Mouse (Mus musculus): ENCODE measurements around the gene Tmx2. TPM values are rescaled to one million over a fixed set of nuclear protein-coding genes. Genes with fewer than 3 reads are reported as not detected.

Tmx2 gene
- polyA plus RNA-seq, 1 experiment from 2014 or later = 163 TPM

DNA sequence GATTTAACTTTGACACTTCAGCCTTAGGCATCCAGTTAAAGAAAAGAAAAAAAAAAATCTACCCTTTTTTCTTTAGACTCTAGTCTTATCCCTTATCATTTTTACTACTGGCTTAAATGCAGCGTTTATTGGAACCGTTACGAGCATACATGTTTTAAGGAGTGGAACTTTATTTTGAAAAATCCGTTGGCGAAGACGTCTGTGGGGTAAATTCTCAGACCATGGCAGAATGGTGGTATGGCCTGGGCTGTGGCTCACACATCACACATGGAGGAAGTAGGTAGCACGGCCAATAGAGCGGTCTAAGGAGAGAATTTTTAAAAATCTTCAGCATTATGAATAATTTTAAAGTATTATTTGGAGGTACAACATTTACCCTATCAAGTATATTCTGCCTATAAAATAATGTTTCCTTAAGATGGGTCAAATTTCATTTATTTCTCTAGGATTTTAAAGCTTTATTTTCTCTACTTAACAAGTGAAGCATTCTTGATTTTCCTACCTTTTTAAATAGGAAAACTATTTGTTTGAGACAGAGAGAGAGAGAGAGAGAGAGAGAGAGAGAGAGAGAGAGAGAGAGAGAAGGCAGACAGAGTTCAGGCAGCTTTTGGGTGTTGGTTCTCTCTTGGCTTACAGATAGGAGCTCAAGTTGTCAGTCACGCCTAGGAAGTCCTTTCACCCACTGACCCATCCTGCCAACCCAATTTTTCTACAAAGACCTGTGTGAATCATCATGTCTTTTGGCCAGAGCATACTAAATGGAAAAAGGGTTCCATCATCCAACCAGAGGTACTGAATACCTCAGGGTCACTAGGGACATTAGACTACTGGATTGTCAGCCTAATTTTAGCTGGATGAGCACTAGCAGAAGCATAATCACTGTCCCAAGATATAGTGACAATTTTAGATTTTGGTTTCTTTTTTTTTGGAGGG lies 37.7 kb upstream of the Tmx2 start:
- Histone ChIP-seq H3K27me3 (replicated peaks; ENCODE audit: control insufficient read depth, insufficient read depth, low read length) (no peaks in the 10 kb centered on the region), H3K4me1 (ENCODE audit: control insufficient read depth, insufficient read depth, low read length) (peaks cover 5% of the 10 kb centered on the region; the same call in 1 of the 2 replicates), H3K9ac (ENCODE audit: low read depth, low read length) (peak overlapping the region; percentile 80), H3K36me3 (ENCODE audit: control insufficient read depth, insufficient read depth, low read length) (no peaks in the 10 kb centered on the region), H3K27ac (ENCODE audit: low read length) (peak overlapping the region; percentile 91), H3K4me3 (ENCODE audit: low read length) (peak overlapping the region; percentile 80), H3K9me3 (ENCODE audit: control insufficient read depth, low read length) (no peaks in the 10 kb centered on the region), H3K4me2 (ENCODE audit: low read depth, low read length) (peak overlapping the region; percentile 83)
- no peak for ATAC-seq
- WGBS = 29% methylated on average over 9 of the region's 9 CpGs

DNA sequence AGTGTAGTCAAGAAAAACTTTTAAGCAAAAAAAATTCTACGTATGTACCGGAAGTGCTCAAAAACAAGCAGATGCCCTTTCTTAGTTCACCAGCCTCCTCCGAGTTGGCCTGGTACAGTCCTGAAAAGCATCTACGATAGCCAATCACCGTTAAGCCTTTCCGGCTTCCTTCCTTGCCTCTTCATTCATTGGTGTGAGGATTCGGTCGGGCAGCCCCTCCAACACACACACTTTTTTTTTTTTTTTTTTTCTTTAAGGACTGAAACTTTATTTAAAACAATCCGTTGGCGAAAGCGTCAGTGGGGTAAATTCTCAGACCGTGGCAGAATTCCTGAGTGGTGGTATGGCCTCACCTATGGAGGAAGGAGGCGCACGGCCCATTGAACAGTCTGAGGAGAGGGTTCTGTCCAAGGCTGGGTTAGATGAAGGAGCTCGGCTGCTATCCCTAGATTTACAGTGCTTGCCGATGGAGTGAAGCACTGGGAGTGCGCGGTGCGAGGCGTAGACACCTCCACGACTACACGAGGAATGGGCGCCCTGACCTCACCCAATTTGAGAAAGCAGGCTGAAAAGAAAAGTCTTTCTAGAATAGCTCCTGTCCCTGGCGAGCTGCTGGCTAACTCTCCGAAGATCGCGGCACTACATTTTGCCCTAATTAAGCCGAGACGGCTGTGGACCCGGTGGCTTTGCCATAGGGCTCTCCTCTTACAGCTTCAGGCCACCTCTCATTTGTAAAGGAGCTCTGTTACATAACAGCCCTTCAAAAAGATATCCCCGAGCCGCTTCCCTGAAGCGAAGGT lies 36.8 kb upstream of the Tmx2 start:
- no peaks in the 10 kb centered on the region for H3K27me3 ChIP-seq (replicated peaks; ENCODE audit: control insufficient read depth, insufficient read depth, low read length)
- WGBS = under 1% methylated on average over 33 of the region's 33 CpGs
- no peaks in the 10 kb centered on the region for H3K9me3 ChIP-seq (ENCODE audit: control insufficient read depth, low read length)
- H3K9ac ChIP-seq (ENCODE audit: low read depth, low read length) = peak overlapping the region; percentile 95
- peaks cover 5% of the 10 kb centered on the region; the same call in 1 of the 2 replicates for H3K4me1 ChIP-seq (ENCODE audit: control insufficient read depth, insufficient read depth, low read length)
- peak overlapping the region; percentile 80 for H3K4me3 ChIP-seq (ENCODE audit: low read length)
- H3K27ac ChIP-seq (ENCODE audit: low read length) = peak overlapping the region; percentile 98
- peak overlapping the region; percentile 83 for H3K4me2 ChIP-seq (ENCODE audit: low read depth, low read length)
- H3K36me3 ChIP-seq (ENCODE audit: control insufficient read depth, insufficient read depth, low read length) = no peaks in the 10 kb centered on the region
- ATAC-seq = peak; percentile 95

DNA sequence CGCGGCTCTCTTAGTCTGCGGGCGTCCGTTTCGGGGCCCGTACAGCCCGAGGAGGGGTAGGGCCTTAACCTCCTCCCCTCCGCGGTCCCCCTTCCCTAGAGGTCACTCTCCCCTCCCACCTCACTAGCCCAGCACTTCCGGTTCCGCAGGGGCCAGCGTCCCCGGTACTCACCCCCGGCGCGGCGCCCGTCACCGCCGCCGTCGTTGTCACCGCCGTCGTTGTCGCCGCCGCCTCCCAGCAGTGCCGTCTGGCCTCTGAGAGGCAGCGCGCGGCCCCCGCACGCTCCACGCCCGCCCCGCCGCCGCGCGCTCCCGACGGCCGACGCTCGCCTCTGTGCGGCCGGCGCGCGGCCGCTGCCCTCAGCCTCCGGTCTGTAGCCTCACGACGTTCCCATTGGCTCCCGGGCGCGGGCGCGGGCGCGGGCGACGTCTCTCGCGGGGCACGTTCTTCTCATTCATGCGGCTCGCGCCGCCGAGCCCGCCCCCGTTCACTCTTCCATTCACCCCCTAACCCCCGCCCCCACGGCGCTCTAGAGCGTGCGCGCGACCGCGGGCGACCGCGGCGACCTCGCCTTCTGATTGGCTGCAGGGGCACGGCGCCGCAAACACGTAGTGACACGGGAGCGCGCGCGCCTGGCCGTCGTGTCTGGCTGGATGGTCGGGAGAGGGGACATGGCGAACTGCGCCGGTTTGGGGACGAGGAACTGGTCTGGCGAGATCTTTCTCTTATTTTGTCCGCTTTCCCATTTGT lies 36.0 kb upstream of the Tmx2 start, which contains the start of gene Zdhhc5:
Gene Zdhhc5, minus strand, starts transcription at position 370 of the 751 bp plus-strand sequence.
- Histone ChIP-seq H3K4me1 (ENCODE audit: control insufficient read depth, insufficient read depth, low read length) (peaks cover 5% of the 10 kb centered on the region; the same call in 1 of the 2 replicates), H3K4me3 (ENCODE audit: low read length) (peak within 1 kb of the TSS; percentile 80), H3K27ac (ENCODE audit: low read length) (peak within 1 kb of the TSS; percentile 98), H3K9ac (ENCODE audit: low read depth, low read length) (peak within 1 kb of the TSS; percentile 95), H3K27me3 (replicated peaks; ENCODE audit: control insufficient read depth, insufficient read depth, low read length) (no peaks in the 10 kb centered on the region), H3K4me2 (ENCODE audit: low read depth, low read length) (peak within 1 kb of the TSS; percentile 83), H3K36me3 (ENCODE audit: control insufficient read depth, insufficient read depth, low read length) (no peaks in the 10 kb centered on the region; the same call in 1 of the 2 replicates), H3K9me3 (ENCODE audit: control insufficient read depth, low read length) (no peaks in the 10 kb centered on the region)
- ATAC-seq = peak; percentile 95
- under 1% methylated on average over 107 of the region's 107 CpGs for WGBS

DNA sequence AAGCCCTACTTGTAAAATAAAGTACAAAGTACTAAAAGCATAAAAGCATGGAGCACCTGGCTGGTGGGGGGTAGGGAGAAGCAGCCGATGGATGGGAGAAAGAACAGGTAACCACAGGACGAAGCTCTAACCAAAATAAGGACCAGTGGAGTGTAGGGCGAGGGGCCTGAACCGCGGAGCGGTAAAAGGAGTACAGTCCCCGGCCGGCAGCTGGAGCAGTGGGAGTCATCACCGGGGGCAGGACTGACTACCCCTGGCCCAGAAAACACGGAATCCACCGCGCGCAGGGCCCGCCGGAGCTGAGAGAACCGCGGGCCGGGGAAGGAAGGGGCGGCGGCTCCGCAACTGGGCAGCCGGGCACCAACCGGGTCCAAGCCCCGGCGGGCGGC lies 35.5 kb upstream of the Tmx2 start:
- Histone ChIP-seq H3K36me3 (ENCODE audit: control insufficient read depth, insufficient read depth, low read length) (no peaks in the 10 kb centered on the region; the same call in 1 of the 2 replicates), H3K9me3 (ENCODE audit: control insufficient read depth, low read length) (no peaks in the 10 kb centered on the region), H3K4me1 (ENCODE audit: control insufficient read depth, insufficient read depth, low read length) (peaks cover 5% of the 10 kb centered on the region; the same call in 1 of the 2 replicates), H3K4me3 (ENCODE audit: low read length) (peak overlapping the region; percentile 80), H3K27ac (ENCODE audit: low read length) (peak overlapping the region; percentile 98), H3K9ac (ENCODE audit: low read depth, low read length) (peak overlapping the region; percentile 95), H3K4me2 (ENCODE audit: low read depth, low read length) (peak overlapping the region; percentile 62), H3K27me3 (replicated peaks; ENCODE audit: control insufficient read depth, insufficient read depth, low read length) (no peaks in the 10 kb centered on the region)
- 0% methylated on average over 26 of the region's 26 CpGs for WGBS
- ATAC-seq = no peak; the same call in 1 of the 2 replicates

DNA sequence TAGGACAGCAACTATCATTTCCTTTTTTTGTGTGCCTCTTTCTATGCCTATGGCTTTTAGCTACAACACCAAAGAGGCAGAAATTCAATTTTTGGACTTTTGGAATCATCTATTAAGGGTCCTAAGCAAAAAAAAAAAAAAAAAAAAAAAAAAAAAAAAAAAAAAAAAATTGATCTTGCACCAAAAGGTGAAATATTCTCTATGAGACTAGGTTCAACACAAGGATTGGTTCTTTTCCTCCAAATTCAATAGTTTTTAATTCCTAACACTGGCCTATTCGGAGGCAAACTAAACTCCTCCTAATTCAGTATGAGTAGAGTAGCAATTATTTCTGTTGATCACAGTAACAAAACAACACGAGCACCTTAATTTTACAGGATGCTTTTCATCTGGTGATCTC lies 33.0 kb upstream of the Tmx2 start:
- Histone ChIP-seq H3K4me1 (ENCODE audit: control insufficient read depth, insufficient read depth, low read length) (peaks cover 5% of the 10 kb centered on the region; the same call in 1 of the 2 replicates), H3K4me3 (ENCODE audit: low read length) (no peak overlapping the region), H3K27me3 (replicated peaks; ENCODE audit: control insufficient read depth, insufficient read depth, low read length) (no peaks in the 10 kb centered on the region), H3K27ac (ENCODE audit: low read length) (no peak overlapping the region), H3K9ac (ENCODE audit: low read depth, low read length) (no peak overlapping the region), H3K36me3 (ENCODE audit: control insufficient read depth, insufficient read depth, low read length) (no peaks in the 10 kb centered on the region; the same call in 1 of the 2 replicates), H3K9me3 (ENCODE audit: control insufficient read depth, low read length) (no peaks in the 10 kb centered on the region), H3K4me2 (ENCODE audit: low read depth, low read length) (no peak overlapping the region)
- WGBS = 96% methylated on average over 2 of the region's 2 CpGs
- ATAC-seq = no peak

DNA sequence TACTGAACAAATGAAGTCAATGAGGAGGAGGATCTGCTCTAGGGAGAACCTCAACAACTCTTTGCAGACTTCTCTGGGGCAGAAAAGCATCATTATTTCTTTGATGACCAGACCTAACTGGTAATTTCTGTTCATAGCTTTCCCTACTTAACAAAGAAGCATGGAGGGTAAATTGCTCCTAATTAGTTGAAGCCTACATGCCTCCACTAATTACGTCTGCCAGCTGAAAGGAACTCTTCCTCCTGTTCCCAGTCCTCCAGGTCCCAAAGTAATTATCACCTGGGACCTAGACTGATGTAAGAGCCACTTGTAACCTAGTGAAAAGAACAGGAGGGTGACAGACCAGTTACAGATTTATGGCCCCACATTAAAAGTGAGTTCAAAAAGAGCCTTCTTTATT lies 28.6 kb upstream of the Tmx2 start:
- Histone ChIP-seq H3K4me3 (ENCODE audit: low read length) (no peak overlapping the region), H3K9ac (ENCODE audit: low read depth, low read length) (no peak overlapping the region), H3K9me3 (ENCODE audit: control insufficient read depth, low read length) (no peaks in the 10 kb centered on the region), H3K4me1 (ENCODE audit: control insufficient read depth, insufficient read depth, low read length) (no peaks in the 10 kb centered on the region), H3K4me2 (ENCODE audit: low read depth, low read length) (no peak overlapping the region), H3K36me3 (ENCODE audit: control insufficient read depth, insufficient read depth, low read length) (no peaks in the 10 kb centered on the region; the same call in 1 of the 2 replicates), H3K27ac (ENCODE audit: low read length) (no peak overlapping the region), H3K27me3 (replicated peaks; ENCODE audit: control insufficient read depth, insufficient read depth, low read length) (no peaks in the 10 kb centered on the region)
- no peak for ATAC-seq
- WGBS = 62% methylated on average over 1 of the region's 1 CpGs

DNA sequence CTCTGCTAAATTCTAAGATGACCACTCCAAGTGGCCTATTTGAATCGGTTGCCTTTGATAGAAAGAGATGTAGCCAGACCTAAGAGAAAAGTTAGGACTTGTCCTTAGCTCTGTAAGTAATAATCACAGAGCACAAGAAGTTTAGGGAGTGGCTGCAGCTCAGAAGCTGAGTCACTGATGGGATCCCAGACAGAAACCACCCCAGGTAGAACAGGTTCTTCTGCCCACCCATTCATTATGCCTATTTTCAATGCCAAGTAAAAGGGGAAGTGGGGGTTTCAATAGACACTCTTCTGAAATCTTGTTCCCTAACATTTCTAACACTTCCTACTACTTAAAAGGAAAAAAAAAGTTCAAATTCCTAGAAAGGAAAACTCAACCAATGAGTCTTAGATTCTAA lies 26.4 kb upstream of the Tmx2 start:
- Histone ChIP-seq H3K9me3 (ENCODE audit: control insufficient read depth, low read length) (no peaks in the 10 kb centered on the region), H3K36me3 (ENCODE audit: control insufficient read depth, insufficient read depth, low read length) (no peaks in the 10 kb centered on the region), H3K4me3 (ENCODE audit: low read length) (no peak overlapping the region), H3K27me3 (replicated peaks; ENCODE audit: control insufficient read depth, insufficient read depth, low read length) (no peaks in the 10 kb centered on the region), H3K4me2 (ENCODE audit: low read depth, low read length) (no peak overlapping the region), H3K4me1 (ENCODE audit: control insufficient read depth, insufficient read depth, low read length) (no peaks in the 10 kb centered on the region), H3K27ac (ENCODE audit: low read length) (no peak overlapping the region), H3K9ac (ENCODE audit: low read depth, low read length) (no peak overlapping the region)
- ATAC-seq = peak; percentile 54
- 83% methylated on average over 1 of the region's 1 CpGs for WGBS

DNA sequence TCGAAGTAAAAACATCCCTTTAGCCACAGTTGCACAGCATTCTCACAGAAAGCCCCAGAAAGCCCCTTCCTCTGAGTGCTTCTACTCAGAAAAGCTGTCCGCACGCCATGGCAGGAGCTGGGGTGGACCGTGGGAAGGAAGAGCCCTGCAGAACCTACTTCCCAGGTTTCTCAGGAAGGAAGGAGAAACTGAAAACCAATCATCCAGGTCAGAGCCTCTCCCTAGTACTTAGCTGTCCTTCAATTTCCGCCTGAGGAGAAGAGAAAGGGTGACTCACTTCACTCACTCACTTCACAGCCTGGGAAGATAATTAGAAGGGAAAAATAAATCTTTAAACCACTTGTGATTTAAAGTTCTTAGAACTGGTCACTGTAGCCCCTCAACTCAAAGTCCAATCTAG lies 25.4 kb upstream of the Tmx2 start:
- H3K9me3 ChIP-seq (ENCODE audit: control insufficient read depth, low read length) = no peaks in the 10 kb centered on the region
- no peaks in the 10 kb centered on the region for H3K36me3 ChIP-seq (ENCODE audit: control insufficient read depth, insufficient read depth, low read length)
- no peak overlapping the region for H3K4me3 ChIP-seq (ENCODE audit: low read length)
- H3K27ac ChIP-seq (ENCODE audit: low read length) = no peak overlapping the region
- no peak overlapping the region for H3K9ac ChIP-seq (ENCODE audit: low read depth, low read length)
- peak; percentile 63 for ATAC-seq
- H3K4me2 ChIP-seq (ENCODE audit: low read depth, low read length) = no peak overlapping the region
- 74% methylated on average over 5 of the region's 5 CpGs for WGBS
- no peaks in the 10 kb centered on the region for H3K27me3 ChIP-seq (replicated peaks; ENCODE audit: control insufficient read depth, insufficient read depth, low read length)
- H3K4me1 ChIP-seq (ENCODE audit: control insufficient read depth, insufficient read depth, low read length) = no peaks in the 10 kb centered on the region

Measured in intestine, embryonic 16.5 days (tissue).